22 mouse cellular contexts compared by ENCODE assay signal in genomic region chrX:9062101-9062500, GRCm38 (mm10). TPM values are rescaled to one million over a fixed set of nuclear protein-coding genes. Genes with fewer than 3 reads are reported as not detected.
"Had no signal": no experiment of that assay in that cellular context is flagged by ENCODE, and none has a peak within 500 bp of the region (broad histone marks: within the 10 kb centered on the region; RNA-seq: fewer than 3 reads in every experiment).

No protein-coding gene starts in this region.

- H3K27me3 ChIP-seq: liver, embryonic 15.5 days; megakaryocyte, embryonic 14.5 days; midbrain, embryonic 13.5 days; midbrain, embryonic 15.5 days; neural tube, embryonic 12.5 days; stomach, embryonic 15.5 days had no signal

- H3K4me3 ChIP-seq: liver, embryonic 15.5 days; megakaryocyte, embryonic 14.5 days; midbrain, embryonic 13.5 days; midbrain, embryonic 15.5 days; neural tube, embryonic 12.5 days; stomach, embryonic 15.5 days had no signal

- DNase-seq: liver, postnatal 0 days; lung, embryonic 14.5 days; lung, postnatal 14 days; lung, postnatal 36 days; right cerebral cortex, postnatal 14 days; thymus, adult 2 months; thymus, postnatal 25 days; thymus, postnatal 4 days had no signal

- H3K9me3 ChIP-seq: liver, embryonic 15.5 days; midbrain, embryonic 13.5 days; midbrain, embryonic 15.5 days; neural tube, embryonic 12.5 days; stomach, embryonic 15.5 days had no signal

- H3K36me3 ChIP-seq: liver, embryonic 15.5 days; midbrain, embryonic 13.5 days; midbrain, embryonic 15.5 days; neural tube, embryonic 12.5 days; stomach, embryonic 15.5 days had no signal

- H3K4me1 ChIP-seq: liver, embryonic 15.5 days; megakaryocyte, embryonic 14.5 days; midbrain, embryonic 13.5 days; midbrain, embryonic 15.5 days; neural tube, embryonic 12.5 days; stomach, embryonic 15.5 days had no signal

- H3K27ac ChIP-seq: liver, embryonic 15.5 days; macrophage; midbrain, embryonic 13.5 days; midbrain, embryonic 15.5 days; neural tube, embryonic 12.5 days; stomach, embryonic 15.5 days; stomach, postnatal 0 days had no signal

- ATAC-seq: liver, postnatal 0 days; midbrain, embryonic 13.5 days; midbrain, embryonic 15.5 days had no signal

- H3K9ac ChIP-seq: liver, embryonic 15.5 days; liver, postnatal 0 days; lung, embryonic 14.5 days; midbrain, embryonic 13.5 days; midbrain, embryonic 15.5 days; neural tube, embryonic 12.5 days; stomach, embryonic 15.5 days had no signal

- H3K4me2 ChIP-seq: liver, embryonic 15.5 days; lung, embryonic 14.5 days; midbrain, embryonic 11.5 days; midbrain, embryonic 13.5 days; midbrain, embryonic 15.5 days; neural tube, embryonic 12.5 days; stomach, embryonic 15.5 days had no signal

RNA-seq across cellular contexts. Expression of gene Fthl17f, which starts 0.7 kb away (rescaled TPM):
- polyA plus RNA-seq: liver, embryonic 15.5 days; liver, postnatal 0 days; lung, embryonic 14.5 days; lung, embryonic 16.5 days; macrophage; midbrain, embryonic 11.5 days; midbrain, embryonic 13.5 days; midbrain, embryonic 15.5 days; midbrain, postnatal 0 days; neural tube, embryonic 12.5 days; neural tube, embryonic 14.5 days; spleen, adult 2 months; stomach, embryonic 15.5 days; stomach, postnatal 0 days; thymus, adult 2 months; urinary bladder, adult 2 months had no signal

RNA-seq across cellular contexts. Expression of gene Fthl17e, which starts 28.8 kb away (rescaled TPM):
- polyA plus RNA-seq: liver, embryonic 15.5 days; liver, postnatal 0 days; lung, embryonic 14.5 days; lung, embryonic 16.5 days; macrophage; midbrain, embryonic 11.5 days; midbrain, embryonic 13.5 days; midbrain, embryonic 15.5 days; midbrain, postnatal 0 days; neural tube, embryonic 12.5 days; neural tube, embryonic 14.5 days; spleen, adult 2 months; stomach, embryonic 15.5 days; stomach, postnatal 0 days; thymus, adult 2 months; urinary bladder, adult 2 months had no signal

RNA-seq across cellular contexts. Expression of gene 4930402K13Rik, which starts 42.3 kb away (rescaled TPM):
- polyA plus RNA-seq: liver, embryonic 15.5 days; liver, postnatal 0 days; lung, embryonic 14.5 days; lung, embryonic 16.5 days; macrophage; midbrain, embryonic 11.5 days; midbrain, embryonic 13.5 days; midbrain, embryonic 15.5 days; midbrain, postnatal 0 days; neural tube, embryonic 12.5 days; neural tube, embryonic 14.5 days; spleen, adult 2 months; stomach, embryonic 15.5 days; stomach, postnatal 0 days; thymus, adult 2 months; urinary bladder, adult 2 months had no signal
